In the genomic region with DNA sequence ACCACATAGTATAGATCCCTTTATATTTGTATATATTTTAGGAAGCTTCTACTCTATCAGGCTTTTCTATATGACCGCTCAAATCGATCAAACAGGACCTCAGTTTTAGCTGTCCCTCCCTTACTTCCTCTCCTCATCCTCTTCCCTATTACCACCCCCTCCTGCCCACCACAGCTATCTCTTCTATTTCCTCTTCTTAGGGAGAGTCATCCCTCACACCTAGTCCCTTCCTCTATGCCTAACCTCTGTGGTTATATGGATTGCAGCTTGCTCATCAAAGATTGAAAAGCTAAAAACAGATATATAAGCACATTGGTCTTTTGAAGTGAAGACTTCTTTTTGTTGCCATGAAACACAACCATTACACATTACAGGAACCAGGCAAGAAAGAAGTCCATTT, we compare ENCODE assay signal across 21 mouse cellular contexts.
"Had no signal": no experiment of that assay in that cellular context is flagged by ENCODE, and none has a peak within 500 bp of the region (broad histone marks: within the 10 kb centered on the region; RNA-seq: fewer than 3 reads in every experiment).

No protein-coding gene starts in this region.

- ATAC-seq: liver, postnatal 0 days; lung, postnatal 0 days; midbrain, embryonic 13.5 days; midbrain, embryonic 15.5 days had no signal

- H3K4me1 ChIP-seq: liver, embryonic 15.5 days; midbrain, embryonic 15.5 days; stomach, embryonic 15.5 days had no signal

- DNase-seq: liver, postnatal 0 days; lung, adult 2 months; lung, postnatal 14 days; lung, postnatal 36 days; retina, postnatal 1 day; right cerebral cortex, adult 18-20 months; right cerebral cortex, postnatal 25 days; thymus, adult 2 months; thymus, postnatal 25 days; thymus, postnatal 4 days had no signal

- H3K36me3 ChIP-seq: stomach, embryonic 15.5 days had no signal

- H3K9ac ChIP-seq: liver, embryonic 15.5 days; liver, postnatal 0 days; lung, embryonic 15.5 days; midbrain, embryonic 13.5 days; midbrain, embryonic 15.5 days; neural tube, embryonic 13.5 days; neural tube, embryonic 15.5 days; stomach, embryonic 15.5 days had no signal

- H3K27ac ChIP-seq: liver, embryonic 15.5 days; lung, embryonic 15.5 days; macrophage; midbrain, embryonic 13.5 days; midbrain, embryonic 15.5 days; neural tube, embryonic 13.5 days; neural tube, embryonic 15.5 days; stomach, embryonic 15.5 days; stomach, postnatal 0 days had no signal

- H3K27me3 ChIP-seq: liver, embryonic 15.5 days; lung, embryonic 15.5 days; megakaryocyte, embryonic 14.5 days; midbrain, embryonic 13.5 days; midbrain, embryonic 15.5 days; neural tube, embryonic 13.5 days; neural tube, embryonic 15.5 days; stomach, embryonic 15.5 days had no signal

- H3K9me3 ChIP-seq: liver, embryonic 15.5 days; lung, embryonic 15.5 days; megakaryocyte, embryonic 14.5 days; midbrain, embryonic 13.5 days; midbrain, embryonic 15.5 days; neural tube, embryonic 13.5 days; neural tube, embryonic 15.5 days; stomach, embryonic 15.5 days had no signal

- H3K4me3 ChIP-seq: liver, embryonic 15.5 days; lung, embryonic 15.5 days; megakaryocyte, embryonic 14.5 days; midbrain, embryonic 13.5 days; midbrain, embryonic 15.5 days; neural tube, embryonic 13.5 days; neural tube, embryonic 15.5 days; stomach, embryonic 15.5 days had no signal
